Mouse (Mus musculus): ENCODE measurements at regions not wholly inside any gene's neighbourhood (a gene's known extent, or its start where the extent isn't known, plus 50 kb on each side); places are given as distances from the start of the nearest gene placed in this dataset.

DNA sequence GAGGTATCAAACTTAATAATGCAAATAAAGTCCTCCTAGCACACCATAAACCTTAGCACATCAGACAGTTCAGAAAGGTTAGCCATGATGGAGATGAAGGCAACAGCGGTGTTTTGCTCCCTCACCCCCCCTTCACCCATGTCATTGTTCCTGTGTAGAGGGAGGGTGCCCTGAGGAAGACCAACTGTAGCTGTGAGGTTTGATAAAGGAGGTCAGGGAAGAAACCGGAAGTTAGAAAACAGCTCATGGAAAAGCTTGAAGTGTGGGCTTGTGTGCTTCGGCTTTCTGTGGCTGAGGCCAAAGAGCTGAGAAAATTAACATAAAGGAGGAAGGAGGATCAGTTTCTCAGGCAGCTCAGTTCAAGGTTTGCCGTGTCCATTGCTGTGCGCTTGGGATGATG lies 111.3 kb upstream of the Adra1b start:
- TF ChIP-seq CTCF (IDR thresholded peaks at IDR 0.05; ENCODE audit: low read depth) (no peak), EP300 (IDR thresholded peaks at IDR 0.05; ENCODE audit: low read depth) (no peak)
- H3K4me3 ChIP-seq (ENCODE audit: low read depth, low read length) = no peak overlapping the region
- H3K9ac ChIP-seq (replicated peaks) = no peak overlapping the region
- no peaks in the 10 kb centered on the region for H3K9me3 ChIP-seq (ENCODE audit: low read length)
- H3K36me3 ChIP-seq (replicated peaks; ENCODE audit: insufficient read depth, low read length) = no peaks in the 10 kb centered on the region
- ATAC-seq = no peak
- H3K27ac ChIP-seq (ENCODE audit: low read depth) = no peak overlapping the region
- no peak for DNase-seq
- H3K4me2 ChIP-seq (ENCODE audit: low read depth, low read length) = no peak overlapping the region
- H3K4me1 ChIP-seq (ENCODE audit: insufficient read depth) = no peaks in the 10 kb centered on the region
- WGBS (ENCODE audit: insufficient replicate concordance) = 52% methylated on average over 5 of the region's 5 CpGs
- H3K27me3 ChIP-seq (ENCODE audit: insufficient read depth, low read length) = no peaks in the 10 kb centered on the region

DNA sequence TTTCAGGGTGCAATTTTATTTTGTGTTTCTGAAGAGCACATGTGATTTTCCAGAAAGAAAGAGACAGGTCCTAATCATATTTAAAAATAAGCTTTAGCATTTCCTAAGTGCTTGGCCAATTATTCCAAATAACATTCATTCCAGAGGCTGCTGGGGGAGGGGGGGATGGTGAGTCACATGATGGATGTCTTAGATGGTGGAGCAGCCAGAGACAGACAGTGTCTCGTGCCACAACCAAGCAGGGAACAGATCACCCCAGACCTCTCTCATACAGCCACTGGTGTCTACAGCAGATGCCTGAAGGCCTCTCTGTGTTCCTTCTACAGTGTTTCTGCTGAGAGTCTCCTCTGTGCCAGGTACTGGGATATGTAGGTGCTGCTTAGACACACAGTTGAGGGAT lies 112.8 kb upstream of the Adra1b start:
- no peaks in the 10 kb centered on the region for H3K36me3 ChIP-seq (replicated peaks; ENCODE audit: insufficient read depth, low read length)
- 55% methylated on average over 1 of the region's 1 CpGs for WGBS (ENCODE audit: insufficient replicate concordance)
- no peaks in the 10 kb centered on the region for H3K27me3 ChIP-seq (ENCODE audit: insufficient read depth, low read length)
- H3K9me3 ChIP-seq (ENCODE audit: low read length) = no peaks in the 10 kb centered on the region
- H3K4me2 ChIP-seq (ENCODE audit: low read depth, low read length) = no peak overlapping the region
- H3K9ac ChIP-seq (replicated peaks) = no peak overlapping the region
- TF ChIP-seq EP300 (IDR thresholded peaks at IDR 0.05; ENCODE audit: low read depth) (no peak), CTCF (IDR thresholded peaks at IDR 0.05; ENCODE audit: low read depth) (no peak)
- H3K4me1 ChIP-seq (ENCODE audit: insufficient read depth) = no peaks in the 10 kb centered on the region
- DNase-seq = no peak
- H3K27ac ChIP-seq (ENCODE audit: low read depth) = no peak overlapping the region
- no peak for ATAC-seq
- no peak overlapping the region for H3K4me3 ChIP-seq (ENCODE audit: low read depth, low read length)

DNA sequence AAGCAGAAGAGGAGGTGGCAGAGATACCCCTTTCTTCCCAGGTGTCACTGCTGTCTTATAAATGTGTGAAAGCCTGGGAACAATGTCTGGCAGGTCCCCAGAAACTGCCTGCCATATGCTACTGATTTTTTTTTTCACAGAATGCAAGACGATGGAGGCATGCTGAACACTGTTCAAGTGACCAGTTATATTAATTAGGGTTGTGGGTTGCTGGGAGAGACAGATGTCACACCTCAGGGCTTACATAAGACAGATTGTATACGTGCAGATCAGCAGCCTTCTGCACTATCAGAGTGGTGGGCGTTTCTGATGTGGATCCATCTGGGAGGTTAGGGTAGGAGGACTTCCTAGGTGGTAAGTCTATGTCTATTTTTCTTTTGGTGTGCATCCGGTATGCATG lies 120.6 kb upstream of the Adra1b start:
- Histone ChIP-seq H3K27me3 (ENCODE audit: insufficient read depth, low read length) (no peaks in the 10 kb centered on the region), H3K4me3 (ENCODE audit: low read depth, low read length) (no peak overlapping the region), H3K4me2 (ENCODE audit: low read depth, low read length) (no peak overlapping the region), H3K9me3 (ENCODE audit: low read length) (no peaks in the 10 kb centered on the region), H3K36me3 (replicated peaks; ENCODE audit: insufficient read depth, low read length) (no peaks in the 10 kb centered on the region), H3K27ac (ENCODE audit: low read depth) (no peak overlapping the region), H3K9ac (replicated peaks) (no peak overlapping the region), H3K4me1 (ENCODE audit: insufficient read depth) (no peaks in the 10 kb centered on the region)
- 68% methylated on average over 4 of the region's 4 CpGs for WGBS (ENCODE audit: insufficient replicate concordance)
- no peak for DNase-seq
- ATAC-seq = no peak
- TF ChIP-seq CTCF (IDR thresholded peaks at IDR 0.05; ENCODE audit: low read depth) (no peak), EP300 (IDR thresholded peaks at IDR 0.05; ENCODE audit: low read depth) (no peak)

DNA sequence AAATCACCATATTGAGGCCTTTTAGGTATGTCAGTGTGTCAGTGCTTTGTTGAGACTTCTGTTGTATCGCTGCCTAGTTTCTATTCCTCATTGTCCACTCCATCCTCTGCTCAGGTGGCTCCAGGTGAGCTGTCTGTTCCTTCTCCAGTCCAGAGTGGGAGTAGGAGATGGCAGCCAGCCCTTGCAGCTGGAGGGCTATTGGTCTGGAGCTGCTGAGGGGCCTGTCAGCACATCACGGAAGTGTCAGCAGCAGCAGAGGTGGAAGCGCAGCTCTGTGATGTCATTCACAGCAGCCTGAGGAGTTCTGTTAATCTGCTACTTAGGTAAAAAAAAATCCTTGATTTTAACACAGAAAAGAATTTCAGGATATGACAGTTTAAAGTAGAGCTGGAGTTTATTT lies 126.0 kb upstream of the Adra1b start:
- Histone ChIP-seq H3K27me3 (ENCODE audit: insufficient read depth, low read length) (no peaks in the 10 kb centered on the region), H3K4me3 (ENCODE audit: low read depth, low read length) (no peak overlapping the region), H3K4me1 (ENCODE audit: insufficient read depth) (no peaks in the 10 kb centered on the region), H3K9ac (replicated peaks) (no peak overlapping the region), H3K36me3 (replicated peaks; ENCODE audit: insufficient read depth, low read length) (no peaks in the 10 kb centered on the region), H3K4me2 (ENCODE audit: low read depth, low read length) (no peak overlapping the region), H3K9me3 (ENCODE audit: low read length) (no peaks in the 10 kb centered on the region), H3K27ac (ENCODE audit: low read depth) (no peak overlapping the region)
- TF ChIP-seq EP300 (IDR thresholded peaks at IDR 0.05; ENCODE audit: low read depth) = no peak
- TF ChIP-seq CTCF (IDR thresholded peaks at IDR 0.05; ENCODE audit: low read depth) = no peak
- 59% methylated on average over 3 of the region's 3 CpGs for WGBS (ENCODE audit: insufficient replicate concordance)
- DNase-seq = no peak
- ATAC-seq = no peak

DNA sequence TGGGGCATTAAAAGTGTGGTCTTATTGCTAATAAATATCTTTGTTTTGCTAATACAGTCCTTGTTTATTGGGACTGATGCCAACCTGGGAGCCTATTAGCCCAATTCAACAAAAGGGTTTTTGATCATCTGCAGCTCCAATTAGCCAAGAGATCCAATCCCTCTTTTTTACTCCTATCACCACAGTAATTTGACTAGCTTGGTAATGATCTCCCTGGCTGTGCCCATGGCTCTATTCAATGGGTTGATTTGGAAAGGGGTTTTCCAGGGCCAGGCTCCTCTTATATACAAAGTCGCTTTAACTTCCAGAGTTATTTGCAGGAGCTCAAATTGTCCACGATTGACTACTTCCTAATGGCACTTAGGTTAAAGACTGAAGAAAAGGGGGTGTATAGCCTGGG lies 145.1 kb upstream of the Adra1b start:
- no peaks in the 10 kb centered on the region for H3K9me3 ChIP-seq (ENCODE audit: low read length)
- WGBS (ENCODE audit: insufficient replicate concordance) = 53% methylated on average over 2 of the region's 2 CpGs
- H3K9ac ChIP-seq (replicated peaks) = no peak overlapping the region
- DNase-seq = no peak
- TF ChIP-seq EP300 (IDR thresholded peaks at IDR 0.05; ENCODE audit: low read depth) (no peak), CTCF (IDR thresholded peaks at IDR 0.05; ENCODE audit: low read depth) (no peak)
- no peak for ATAC-seq
- H3K27ac ChIP-seq (ENCODE audit: low read depth) = no peak overlapping the region
- H3K4me2 ChIP-seq (ENCODE audit: low read depth, low read length) = no peak overlapping the region
- H3K4me3 ChIP-seq (ENCODE audit: low read depth, low read length) = no peak overlapping the region
- no peaks in the 10 kb centered on the region for H3K4me1 ChIP-seq (ENCODE audit: insufficient read depth)
- H3K36me3 ChIP-seq (replicated peaks; ENCODE audit: insufficient read depth, low read length) = no peaks in the 10 kb centered on the region
- no peaks in the 10 kb centered on the region for H3K27me3 ChIP-seq (ENCODE audit: insufficient read depth, low read length)

DNA sequence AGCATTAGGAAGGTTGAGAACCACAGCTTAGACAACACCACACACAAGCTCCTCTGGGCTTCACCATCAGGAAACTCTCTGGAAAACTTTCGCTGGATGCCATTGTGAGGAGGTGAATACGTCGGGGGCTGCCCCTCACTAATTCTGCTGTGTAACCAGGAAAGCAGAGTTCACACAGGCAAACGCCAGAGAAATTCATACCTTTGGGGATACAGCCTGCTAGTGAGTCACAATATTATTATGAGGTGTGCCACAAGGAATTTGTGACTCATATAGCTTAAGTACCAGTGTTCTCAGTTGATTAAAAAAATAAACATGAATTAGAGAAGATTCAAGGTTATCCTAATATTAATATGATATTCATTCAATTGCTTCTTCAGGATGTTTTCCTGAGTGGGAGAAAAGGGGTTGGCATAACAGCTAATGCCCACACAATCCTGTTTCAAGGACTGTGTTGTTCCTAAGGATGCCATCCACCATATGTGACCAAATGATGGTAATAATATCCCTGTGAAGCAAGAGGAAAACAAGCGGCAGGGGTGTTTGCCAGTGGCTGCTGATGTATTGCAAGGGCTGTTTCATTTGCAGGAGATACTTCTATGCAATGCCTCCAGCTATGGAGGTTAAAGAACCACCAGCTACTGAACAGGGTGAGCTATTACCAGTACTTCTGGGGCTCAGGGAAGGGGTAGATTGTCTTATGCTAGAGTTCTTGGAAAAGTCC lies 148.4 kb upstream of the Adra1b start:
- ATAC-seq = no peak
- WGBS (ENCODE audit: insufficient replicate concordance) = 69% methylated on average over 5 of the region's 5 CpGs

More for the DNA sequence above, 148.4 kb upstream of the Adra1b start:
- Histone ChIP-seq H3K27ac (ENCODE audit: low read depth) (no peak overlapping the region), H3K36me3 (replicated peaks; ENCODE audit: insufficient read depth, low read length) (no peaks in the 10 kb centered on the region), H3K9ac (replicated peaks) (no peak overlapping the region), H3K4me1 (ENCODE audit: insufficient read depth) (no peaks in the 10 kb centered on the region), H3K4me3 (ENCODE audit: low read depth, low read length) (no peak overlapping the region), H3K27me3 (ENCODE audit: insufficient read depth, low read length) (no peaks in the 10 kb centered on the region), H3K4me2 (ENCODE audit: low read depth, low read length) (no peak overlapping the region), H3K9me3 (ENCODE audit: low read length) (no peaks in the 10 kb centered on the region)
- no peak for TF ChIP-seq EP300 (IDR thresholded peaks at IDR 0.05; ENCODE audit: low read depth)
- TF ChIP-seq CTCF (IDR thresholded peaks at IDR 0.05; ENCODE audit: low read depth) = no peak
- no peak for DNase-seq

Data from liver, postnatal 0 days (tissue).